Mouse (Mus musculus) hindbrain, embryonic 16.5 days (tissue): ENCODE data around the gene Kcnj1. TPM values are rescaled to one million over a fixed set of nuclear protein-coding genes. Genes with fewer than 3 reads are reported as not detected.

ENCODE experiments used
- ATAC-seq: fragments of 200-750 bp; cut with Nextera tagmentation; 2 replicates; pipeline ENCODE4 v1.8.0; 2017; ENCODE audit warnings: moderate TSS enrichment, moderate library complexity
- H3K27ac ChIP-seq: fragments of 300-500 bp; sonication (generic); 2 replicates; pipeline ENCODE4 v1.5.1; 2014; ENCODE audit warnings: low read depth, mild to moderate bottlenecking, control low read depth, low read length, moderate library complexity
- H3K27me3 ChIP-seq: fragments of 300-500 bp; sonication (generic); replicated peaks from 2 replicates; pipeline ENCODE4 v1.6.1; 2014; ENCODE audit warnings: low read length; ENCODE audit not compliant: control insufficient read depth, insufficient read depth
- H3K36me3 ChIP-seq: fragments of 300-500 bp; sonication (generic); 2 replicates; pipeline ENCODE4 v1.6.1; 2014; ENCODE audit warnings: mild to moderate bottlenecking, low read length, moderate library complexity, mixed read lengths; ENCODE audit not compliant: control insufficient read depth, insufficient read depth
- H3K4me1 ChIP-seq: fragments of 300-500 bp; sonication (generic); 2 replicates; pipeline ENCODE4 v1.6.1; 2014; ENCODE audit warnings: low read depth, low read length; ENCODE audit not compliant: control insufficient read depth, insufficient read depth
- H3K4me2 ChIP-seq: fragments of 300-500 bp; sonication (generic); 2 replicates; pipeline ENCODE4 v1.6.1; 2014; ENCODE audit warnings: mild to moderate bottlenecking, low read length, control low read depth, moderate library complexity
- H3K4me3 ChIP-seq: fragments of 300-500 bp; sonication (generic); 2 replicates; pipeline ENCODE4 v1.5.1; 2014; ENCODE audit warnings: mild to moderate bottlenecking, low read length, control low read depth, moderate library complexity
- H3K9ac ChIP-seq: fragments of 300-500 bp; sonication (generic); 2 replicates; pipeline ENCODE4 v1.6.1; 2014; ENCODE audit warnings: low read depth, mild to moderate bottlenecking, control low read depth, low read length, moderate library complexity
- H3K9me3 ChIP-seq: fragments of 300-500 bp; sonication (generic); 2 replicates; pipeline ENCODE4 v1.6.1; 2014; ENCODE audit warnings: mild to moderate bottlenecking, low read length, moderate library complexity; ENCODE audit not compliant: control insufficient read depth
- WGBS: fragments of 180-500 bp; shearing (Covaris S2); extraction: QIAGEN DNeasy Blood & Tissue Kit; methylation state at CpG from one replicate; pipeline ENCODE4 v1.1.7; 2014; 5-methylcytosine and 5-hydroxymethylcytosine counted together
- polyA plus RNA-seq: library from polyadenylated mRNA; unstranded; fragments of >200 nt; fragmentation: Nextera tagmentation; extraction: Ambion mirVana; gene quantifications from 2 replicates; pipeline ENCODE4 v1.2.1, GENCODE M21; 2015

The Kcnj1 gene
- polyA plus RNA-seq, 1 experiment from 2014 or later, result not detected

DNA sequence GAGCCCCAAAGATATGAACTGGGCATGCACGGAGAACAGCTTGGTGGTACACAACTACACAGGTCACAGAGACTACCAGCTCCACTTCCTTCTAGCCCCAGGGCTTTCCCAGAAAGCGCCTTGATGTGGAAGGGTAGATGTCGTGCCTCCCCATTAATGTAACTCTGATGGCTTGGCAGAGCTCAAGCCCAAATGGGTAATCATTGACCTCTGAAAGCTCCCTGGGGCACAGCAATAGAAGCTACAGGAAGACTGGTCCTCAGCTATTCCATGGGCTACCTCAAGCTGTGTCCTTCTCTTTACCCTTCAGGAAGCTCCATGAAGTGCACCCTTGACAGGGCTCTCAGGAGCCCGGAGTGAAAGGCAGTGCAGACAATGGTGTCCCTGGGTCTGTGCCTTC, 12.6 kb downstream of the Kcnj1 start:
- H3K4me3 ChIP-seq, result no peak overlapping the region
- H3K4me2 ChIP-seq, result no peak overlapping the region
- no peak for ATAC-seq
- no peaks in the 10 kb centered on the region for H3K9me3 ChIP-seq
- no peaks in the 10 kb centered on the region for H3K4me1 ChIP-seq
- H3K27me3 ChIP-seq, result no peaks in the 10 kb centered on the region
- no peaks in the 10 kb centered on the region for H3K36me3 ChIP-seq
- no peak overlapping the region for H3K27ac ChIP-seq
- 81% methylated on average over 4 of the region's 4 CpGs for WGBS
- no peak overlapping the region for H3K9ac ChIP-seq

DNA sequence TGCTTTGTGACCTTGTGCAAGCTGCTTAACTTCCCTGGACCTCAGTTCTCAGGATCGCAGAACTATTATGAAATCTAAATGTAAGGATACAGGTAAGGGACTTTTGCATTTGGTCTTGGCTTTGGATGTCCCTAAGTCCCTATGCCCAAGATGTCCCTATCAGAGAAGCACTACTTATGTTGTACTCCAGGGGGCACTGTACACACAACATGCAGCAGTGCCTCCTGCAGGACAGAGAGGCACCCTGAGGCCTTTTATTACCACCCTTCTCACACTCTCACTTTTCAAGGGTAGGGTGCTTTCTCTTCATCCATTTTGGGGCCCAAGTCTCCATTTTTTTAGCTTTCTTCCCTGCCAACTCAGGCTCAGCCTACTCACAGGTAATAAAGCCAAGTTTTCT, 15.8 kb downstream of the Kcnj1 start:
- H3K4me1 ChIP-seq, result no peaks in the 10 kb centered on the region
- no peak overlapping the region for H3K27ac ChIP-seq
- H3K27me3 ChIP-seq, result no peaks in the 10 kb centered on the region
- no peak overlapping the region for H3K4me2 ChIP-seq
- WGBS, result 97% methylated on average over 1 of the region's 1 CpGs
- H3K9ac ChIP-seq, result no peak overlapping the region
- H3K9me3 ChIP-seq, result no peaks in the 10 kb centered on the region
- H3K4me3 ChIP-seq, result no peak overlapping the region
- no peak for ATAC-seq
- H3K36me3 ChIP-seq, result no peaks in the 10 kb centered on the region

DNA sequence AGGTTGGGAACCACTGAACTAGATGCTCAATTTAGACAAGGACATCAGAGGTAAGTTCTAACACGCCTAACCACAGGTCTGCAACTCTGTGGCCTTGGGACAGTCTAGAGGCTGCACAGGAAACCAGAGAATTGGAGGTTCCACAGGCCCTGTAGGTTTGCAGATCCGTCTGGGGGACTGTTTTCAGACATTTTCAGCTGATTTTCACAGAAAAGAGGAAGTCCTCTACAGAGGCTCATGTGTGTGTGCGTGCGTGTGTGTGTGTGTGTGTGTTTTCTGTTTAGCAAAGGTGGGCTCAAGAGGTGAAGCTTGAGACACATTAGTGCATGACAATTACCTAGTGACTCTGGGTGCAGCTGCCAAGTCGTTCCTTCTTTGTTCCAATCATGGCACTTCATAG, 18.8 kb downstream of the Kcnj1 start:
- WGBS, result 86% methylated on average over 5 of the region's 5 CpGs
- Histone ChIP-seq H3K27me3 (no peaks in the 10 kb centered on the region), H3K4me3 (no peak overlapping the region), H3K9me3 (no peaks in the 10 kb centered on the region), H3K4me1 (no peaks in the 10 kb centered on the region), H3K9ac (no peak overlapping the region), H3K4me2 (no peak overlapping the region), H3K27ac (no peak overlapping the region), H3K36me3 (no peaks in the 10 kb centered on the region)
- ATAC-seq, result no peak

DNA sequence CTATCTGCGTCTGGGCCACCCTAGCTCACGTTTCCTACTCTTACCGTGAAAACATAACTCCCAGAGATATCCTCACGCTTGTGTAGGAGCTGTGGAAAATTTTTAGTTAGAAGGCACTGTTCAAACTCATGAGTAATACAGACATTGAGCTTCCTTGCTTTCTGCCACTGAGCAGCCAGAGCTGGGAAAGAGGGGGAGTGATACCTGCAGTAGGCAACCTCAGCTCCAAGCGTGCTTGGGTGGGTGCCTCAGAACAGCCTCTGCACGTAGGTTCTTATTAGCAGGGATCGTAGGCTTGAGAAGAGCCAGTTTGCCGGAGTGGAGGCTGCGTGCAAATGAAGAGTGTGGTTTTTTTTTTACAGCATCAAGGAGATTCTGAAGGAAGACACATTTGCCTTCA, 19.4 kb downstream of the Kcnj1 start:
- Histone ChIP-seq H3K27me3 (no peaks in the 10 kb centered on the region), H3K36me3 (no peaks in the 10 kb centered on the region), H3K4me2 (no peak overlapping the region), H3K4me1 (no peaks in the 10 kb centered on the region), H3K9ac (no peak overlapping the region), H3K27ac (no peak overlapping the region), H3K4me3 (no peak overlapping the region), H3K9me3 (no peaks in the 10 kb centered on the region)
- 89% methylated on average over 9 of the region's 9 CpGs for WGBS
- no peak for ATAC-seq

DNA sequence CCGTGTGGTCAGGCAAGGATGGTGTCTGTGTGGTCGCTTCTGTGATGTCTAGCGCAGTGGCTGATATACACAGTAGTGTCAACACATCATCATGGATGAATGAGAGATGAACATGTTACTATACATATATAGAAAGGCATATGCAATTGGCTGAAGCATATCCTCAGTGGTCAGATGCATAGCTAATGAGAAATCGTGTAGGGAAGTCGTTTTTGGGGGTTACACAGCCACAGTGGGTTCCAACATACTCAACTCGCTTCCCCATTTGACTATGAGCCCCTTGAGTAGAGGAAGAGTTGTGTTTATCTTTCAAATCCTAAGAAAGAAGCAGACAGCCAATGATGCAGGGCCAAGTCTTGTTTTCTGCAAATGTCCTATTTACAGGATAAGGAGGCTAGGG, 20.4 kb downstream of the Kcnj1 start:
- Histone ChIP-seq H3K27me3 (no peaks in the 10 kb centered on the region), H3K9me3 (no peaks in the 10 kb centered on the region), H3K4me1 (no peaks in the 10 kb centered on the region), H3K36me3 (no peaks in the 10 kb centered on the region), H3K4me3 (no peak overlapping the region), H3K4me2 (no peak overlapping the region), H3K27ac (no peak overlapping the region), H3K9ac (no peak overlapping the region)
- 91% methylated on average over 6 of the region's 6 CpGs for WGBS
- ATAC-seq, result no peak

DNA sequence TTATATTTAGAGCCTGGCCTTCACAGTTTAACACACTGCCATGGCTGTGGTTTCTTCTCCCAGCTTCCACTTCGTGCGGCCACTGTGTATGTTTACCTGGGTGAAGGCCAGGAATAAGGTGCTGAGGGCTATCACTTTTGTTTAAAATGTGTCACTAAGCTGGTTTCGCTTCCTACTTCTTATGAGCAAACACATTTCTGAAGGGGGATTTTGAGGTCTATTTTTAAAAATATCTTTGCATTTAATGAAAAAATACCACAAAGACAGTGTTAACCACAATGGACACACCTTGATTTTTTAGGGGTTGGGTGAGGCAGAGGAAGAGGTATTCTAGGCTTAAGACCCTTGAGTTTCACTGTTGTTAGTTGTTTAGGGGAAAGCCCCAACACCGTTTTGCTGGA, 22.5 kb downstream of the Kcnj1 start:
- no peaks in the 10 kb centered on the region for H3K36me3 ChIP-seq
- no peak overlapping the region for H3K27ac ChIP-seq
- H3K4me1 ChIP-seq, result no peaks in the 10 kb centered on the region
- ATAC-seq, result no peak
- H3K9me3 ChIP-seq, result no peaks in the 10 kb centered on the region
- no peak overlapping the region for H3K4me2 ChIP-seq
- H3K4me3 ChIP-seq, result no peak overlapping the region
- WGBS, result 87% methylated on average over 4 of the region's 4 CpGs
- H3K27me3 ChIP-seq, result no peaks in the 10 kb centered on the region
- no peak overlapping the region for H3K9ac ChIP-seq

DNA sequence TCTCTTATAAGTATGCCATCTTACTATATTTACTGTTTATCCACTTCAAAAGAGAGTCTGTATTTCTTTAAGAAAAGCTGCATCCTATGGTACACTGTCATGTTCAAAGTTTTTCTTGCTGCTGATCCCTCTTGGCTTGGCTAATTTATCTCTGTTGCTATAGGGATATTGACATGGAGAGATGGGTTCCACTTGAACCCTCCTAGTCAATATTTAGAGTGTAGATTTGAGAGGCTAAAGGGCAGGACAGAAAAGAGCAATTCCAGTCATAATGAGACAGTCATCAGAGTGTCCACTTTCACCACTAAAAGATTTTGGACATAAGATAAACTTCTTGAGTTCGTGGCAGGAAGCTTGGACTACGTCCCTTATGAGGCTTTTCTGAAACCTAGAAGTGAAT, 27.9 kb downstream of the Kcnj1 start:
- Histone ChIP-seq H3K27ac (no peak overlapping the region), H3K4me3 (no peak overlapping the region), H3K4me2 (no peak overlapping the region), H3K9ac (no peak overlapping the region), H3K27me3 (no peaks in the 10 kb centered on the region), H3K4me1 (no peaks in the 10 kb centered on the region; the same call in 1 of the 2 replicates), H3K36me3 (no peaks in the 10 kb centered on the region), H3K9me3 (no peaks in the 10 kb centered on the region)
- ATAC-seq, result no peak
- 80% methylated on average over 2 of the region's 2 CpGs for WGBS

DNA sequence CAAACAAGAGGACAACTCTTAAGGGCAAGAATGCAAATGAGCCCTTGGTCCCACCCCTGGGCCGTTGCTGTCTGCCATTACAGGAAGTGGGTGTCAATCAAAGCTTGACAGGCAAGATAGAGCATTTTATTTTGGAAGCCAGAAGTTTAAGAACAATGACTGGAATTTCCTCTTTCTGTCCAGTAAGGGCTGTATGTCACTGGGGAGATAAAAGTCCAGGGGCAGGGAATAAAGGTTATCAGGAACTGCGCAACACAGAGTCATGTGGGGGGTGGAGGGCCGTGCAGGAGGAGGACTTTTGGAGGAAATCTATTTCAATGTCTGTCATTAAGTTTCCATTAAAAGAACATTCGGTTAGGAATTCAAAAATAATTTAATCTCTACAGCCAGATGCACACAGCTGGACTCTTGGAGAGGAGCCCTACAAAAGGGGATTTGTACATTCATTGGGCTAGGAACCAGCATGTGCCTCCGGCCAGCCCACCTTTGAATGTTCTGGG, 28.4 kb downstream of the Kcnj1 start:
- Histone ChIP-seq H3K9me3 (no peaks in the 10 kb centered on the region), H3K27ac (no peak overlapping the region), H3K27me3 (no peaks in the 10 kb centered on the region), H3K9ac (no peak overlapping the region), H3K4me3 (no peak overlapping the region), H3K4me1 (no peaks in the 10 kb centered on the region; the same call in 1 of the 2 replicates), H3K36me3 (no peaks in the 10 kb centered on the region), H3K4me2 (no peak overlapping the region)
- ATAC-seq, result no peak
- WGBS, result 66% methylated on average over 5 of the region's 5 CpGs

DNA sequence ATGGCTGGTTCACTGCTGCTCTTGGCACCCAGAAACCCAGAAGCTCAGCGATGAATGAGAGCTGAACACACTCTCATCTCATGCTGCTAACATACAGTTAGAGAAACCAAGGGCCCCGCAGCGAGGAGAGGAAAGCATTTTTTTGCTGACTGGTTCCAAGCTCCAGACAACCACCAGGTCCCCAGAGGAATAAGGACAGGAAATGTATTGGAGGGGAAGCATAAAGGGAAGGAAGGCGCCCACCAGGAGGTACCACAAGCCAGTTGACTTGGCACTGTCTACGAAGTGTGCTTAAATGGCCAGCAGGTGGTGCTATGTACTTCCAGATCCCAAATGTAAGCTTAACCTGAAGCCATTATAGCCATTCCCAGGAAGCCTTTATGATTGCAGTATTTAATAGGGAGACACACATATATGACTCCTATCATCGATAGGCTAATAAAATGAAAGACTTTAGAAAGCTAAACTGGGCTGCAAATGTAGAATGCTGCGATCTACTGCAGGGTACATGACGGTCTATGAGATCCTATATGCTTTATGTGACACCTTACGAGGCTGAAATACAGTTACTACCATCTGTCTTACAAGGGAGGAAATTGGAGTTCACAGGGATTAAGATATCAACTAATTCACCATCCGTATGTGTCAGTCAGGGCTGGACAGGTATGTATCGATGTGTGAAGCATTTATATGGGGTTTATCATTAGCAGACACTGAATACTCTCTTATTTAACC, 33.1 kb downstream of the Kcnj1 start:
- peaks cover 8% of the 10 kb centered on the region for H3K4me1 ChIP-seq
- H3K4me2 ChIP-seq, result no peak overlapping the region
- H3K9ac ChIP-seq, result no peak overlapping the region
- peaks cover 3% of the 10 kb centered on the region for H3K27me3 ChIP-seq
- ATAC-seq, result peak; percentile 87
- no peak overlapping the region for H3K27ac ChIP-seq
- no peaks in the 10 kb centered on the region for H3K9me3 ChIP-seq
- no peak overlapping the region for H3K4me3 ChIP-seq
- no peaks in the 10 kb centered on the region for H3K36me3 ChIP-seq
- WGBS, result 38% methylated on average over 11 of the region's 11 CpGs
